Mouse (Mus musculus) small intestine, adult 2 months (tissue): ENCODE data around the gene Defb23. TPM values are rescaled to one million over a fixed set of nuclear protein-coding genes. Genes with fewer than 3 reads are reported as not detected.

ENCODE experiments used
- H3K27ac ChIP-seq: fragments of 200-500 bp; 2 replicates; pipeline ENCODE4 v1.5.1; 2012; ENCODE audit warnings: low read depth, low read length, control low read depth, inconsistent platforms; ENCODE audit not compliant: insufficient read depth
- H3K27me3 ChIP-seq: fragments of 200-500 bp; 2 replicates; pipeline ENCODE4 v1.6.1; 2012; ENCODE audit warnings: mild to moderate bottlenecking, moderate library complexity, low read length, inconsistent platforms; ENCODE audit not compliant: control insufficient read depth, insufficient read depth
- H3K36me3 ChIP-seq: fragments of 200-500 bp; 2 replicates; pipeline ENCODE4 v1.6.1; 2012; ENCODE audit warnings: mild to moderate bottlenecking, low read length, control low read depth, inconsistent platforms; ENCODE audit not compliant: control insufficient read depth, insufficient read depth
- H3K4me1 ChIP-seq: fragments of 200-500 bp; 2 replicates; pipeline ENCODE4 v1.6.1; 2012; ENCODE audit warnings: low read length, inconsistent platforms, mixed read lengths; ENCODE audit not compliant: control insufficient read depth, insufficient read depth, insufficient read length
- H3K4me3 ChIP-seq: fragments of 200-500 bp; 2 replicates; pipeline ENCODE4 v1.5.1; 2012; ENCODE audit warnings: low read depth, mild to moderate bottlenecking, control low read depth, inconsistent platforms, low read length, moderate library complexity
- CTCF ChIP-seq: fragments of 200-500 bp; IDR thresholded peaks from 2 replicates; pipeline ENCODE4 v1.5.1; 2012; ENCODE audit warnings: low read depth, mild to moderate bottlenecking, control low read depth, inconsistent platforms, low read length, moderate library complexity, mixed read lengths; ENCODE audit not compliant: insufficient replicate concordance, insufficient read length; ENCODE audit errors: extremely low read depth
- POLR2A ChIP-seq: fragments of 200-500 bp; IDR thresholded peaks from 2 replicates; pipeline ENCODE4 v1.6.1; 2012; ENCODE audit warnings: low read depth, mild to moderate bottlenecking, control low read depth, inconsistent platforms, low read length, moderate library complexity
- WGBS: fragments of 180-500 bp; shearing (Covaris S2); methylation state at CpG from one replicate; pipeline ENCODE4 v1.1.7; 2018; 5-methylcytosine and 5-hydroxymethylcytosine counted together
- polyA plus RNA-seq: library from polyadenylated mRNA; depleted of rRNA; stranded (reverse); fragments of >200 nt; gene quantifications from 2 replicates; pipeline ENCODE4 v1.2.3, GENCODE M21; 2012

Defb23 gene
- polyA plus RNA-seq, 1 experiment = not detected

- no peaks in the 10 kb centered on the region for H3K36me3 ChIP-seq
- H3K27ac ChIP-seq = no peak overlapping the region
- H3K4me1 ChIP-seq = no peaks in the 10 kb centered on the region
- no peaks in the 10 kb centered on the region for H3K27me3 ChIP-seq
- no peak overlapping the region for H3K4me3 ChIP-seq
- TF ChIP-seq POLR2A (no peak), CTCF (no peak)
- WGBS = 68% methylated on average over 4 of the region's 4 CpGs
These were observed 12.2 kb downstream of the Defb23 start for GRCm38 (mm10) chr2:152452101-152452781.

GRCm38 (mm10) chr2:152450241-152450640 lies 14.2 kb downstream of the Defb23 start:
- H3K27me3 ChIP-seq = no peaks in the 10 kb centered on the region
- WGBS = 5% methylated on average over 5 of the region's 5 CpGs
- no peaks in the 10 kb centered on the region for H3K4me1 ChIP-seq
- H3K27ac ChIP-seq = no peak overlapping the region
- H3K36me3 ChIP-seq = no peaks in the 10 kb centered on the region
- H3K4me3 ChIP-seq = no peak overlapping the region
- peak; percentile 49; the same call in 1 of the 2 replicates for TF ChIP-seq CTCF
- TF ChIP-seq POLR2A = no peak

- Histone ChIP-seq H3K27me3 (no peaks in the 10 kb centered on the region), H3K4me1 (no peaks in the 10 kb centered on the region), H3K4me3 (no peak overlapping the region), H3K27ac (no peak overlapping the region), H3K36me3 (no peaks in the 10 kb centered on the region)
- 36% methylated on average over 5 of the region's 5 CpGs for WGBS
- TF ChIP-seq POLR2A = no peak
- no peak for TF ChIP-seq CTCF
These were observed 17.0 kb downstream of the Defb23 start for GRCm38 (mm10) chr2:152447461-152447860.

- no peak for TF ChIP-seq CTCF
- TF ChIP-seq POLR2A = no peak
- no peaks in the 10 kb centered on the region for H3K4me1 ChIP-seq
These were observed 17.8 kb downstream of the Defb23 start for GRCm38 (mm10) chr2:152446642-152447041.

GRCm38 (mm10) chr2:152443281-152443680 lies 21.1 kb downstream of the Defb23 start:
- Histone ChIP-seq H3K4me3 (no peak overlapping the region), H3K4me1 (no peaks in the 10 kb centered on the region), H3K27me3 (no peaks in the 10 kb centered on the region), H3K36me3 (no peaks in the 10 kb centered on the region), H3K27ac (no peak overlapping the region)
- 82% methylated on average over 8 of the region's 8 CpGs for WGBS
- TF ChIP-seq POLR2A (no peak), CTCF (no peak)

More at GRCm38 (mm10) chr2:152446642-152447041, 17.8 kb downstream of the Defb23 start:
- Histone ChIP-seq H3K27ac (no peak overlapping the region), H3K4me3 (no peak overlapping the region), H3K36me3 (no peaks in the 10 kb centered on the region), H3K27me3 (no peaks in the 10 kb centered on the region)
- WGBS = 42% methylated on average over 2 of the region's 2 CpGs

- H3K36me3 ChIP-seq = no peaks in the 10 kb centered on the region
- H3K4me1 ChIP-seq = no peaks in the 10 kb centered on the region
- 89% methylated on average over 4 of the region's 4 CpGs for WGBS
- no peak for TF ChIP-seq CTCF
- TF ChIP-seq POLR2A = no peak
- no peak overlapping the region for H3K27ac ChIP-seq
- no peaks in the 10 kb centered on the region for H3K27me3 ChIP-seq
- H3K4me3 ChIP-seq = no peak overlapping the region
These were observed 22.1 kb downstream of the Defb23 start for GRCm38 (mm10) chr2:152442322-152442721.

- Histone ChIP-seq H3K4me1 (no peaks in the 10 kb centered on the region), H3K27me3 (no peaks in the 10 kb centered on the region), H3K27ac (no peak overlapping the region), H3K4me3 (no peak overlapping the region), H3K36me3 (no peaks in the 10 kb centered on the region)
- no peak for TF ChIP-seq CTCF
- TF ChIP-seq POLR2A = no peak
- 76% methylated on average over 2 of the region's 2 CpGs for whole genome bisulfite sequencing
These were observed 24.6 kb downstream of the Defb23 start for GRCm38 (mm10) chr2:152439833-152440232.
